Mouse (Mus musculus) v-Abl transformed pro-B cells (cell line): Measurements from ENCODE around the gene Slc16a4.
"Not testable (repeated sequence)": the region's sequence is repeated elsewhere in the genome, so short reads cannot be mapped to it uniquely, and the experiment has no call there.

Source experiments
- in situ Hi-C, 2 experiments: fragments of 400-800 bp; cut with MboI; formaldehyde crosslinking; loops; one replicate each; pipeline ENCODE4 v1.15.1; 2025; ENCODE audit not compliant: unreplicated experiment in 2 of 2

Gene Slc16a4

DNA sequence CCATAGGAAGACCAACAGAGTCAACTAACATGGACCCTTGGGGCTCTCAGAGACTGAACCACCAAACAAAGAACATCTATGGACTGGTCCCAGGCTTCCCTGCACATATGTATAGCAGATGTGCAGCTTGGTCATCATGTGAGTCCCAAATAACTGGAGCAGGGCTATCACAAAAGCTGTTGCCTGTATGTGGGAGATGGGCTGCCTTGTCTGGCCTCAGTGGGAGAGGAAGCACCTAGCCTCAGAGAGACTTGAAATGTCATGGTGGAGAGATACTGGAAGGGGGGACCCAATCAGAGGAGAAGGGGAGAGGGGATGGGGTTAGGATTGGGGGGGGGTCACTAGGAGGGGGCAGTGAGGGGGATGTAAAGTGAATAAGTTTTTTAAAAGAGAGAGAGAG, 3.7 kb upstream of the Slc16a4 start:
- in situ Hi-C loops, result no loop called here

GRCm38 (mm10) chr3:107295672-107296360, 4.8 kb downstream of the Slc16a4 start:
- in situ Hi-C loops, result no loop called here

GRCm38 (mm10) chr3:107296917-107297316, 5.9 kb downstream of the Slc16a4 start:
- in situ Hi-C loops, result not testable (repeated sequence)

DNA sequence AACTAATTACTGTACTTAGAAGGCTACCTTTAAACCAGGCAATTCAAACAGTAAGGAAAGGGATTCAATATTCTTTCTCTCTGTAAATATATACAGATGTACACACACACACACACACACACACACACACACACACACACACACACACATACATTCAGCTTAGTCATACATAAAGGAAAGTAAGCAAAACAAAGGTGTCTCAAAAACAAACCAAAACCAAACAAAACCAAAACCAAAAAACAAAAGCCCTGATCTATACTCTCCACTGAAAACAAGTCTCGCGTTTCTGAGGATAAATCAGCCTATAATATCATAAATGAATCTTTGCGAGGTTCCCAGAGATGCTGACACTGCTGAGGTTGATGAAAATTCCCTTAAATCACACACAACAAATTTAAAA, 26.3 kb downstream of the Slc16a4 start:
- in situ Hi-C loops, result no loop called here

GRCm38 (mm10) chr3:107321141-107321540, 30.1 kb downstream of the Slc16a4 start:
- in situ Hi-C loops, result no loop called here

DNA sequence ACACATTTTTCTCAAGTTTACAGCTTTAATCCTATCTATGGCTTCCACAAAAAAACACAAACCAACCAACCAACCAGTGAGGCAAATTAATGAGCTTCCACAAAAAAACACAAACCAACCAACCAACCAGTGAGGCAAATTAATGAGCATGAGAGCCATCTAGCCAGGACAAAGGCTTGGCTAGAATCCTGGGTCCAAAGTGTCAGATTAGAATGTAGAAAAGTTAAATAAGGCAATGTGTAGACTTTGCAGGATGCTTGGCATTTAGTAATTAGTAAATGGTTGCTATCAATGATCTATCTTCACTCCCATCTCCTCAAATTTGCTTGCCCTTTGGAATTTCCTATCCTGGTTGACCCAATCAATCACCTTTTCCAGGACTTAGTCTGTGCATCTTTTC, 30.7 kb downstream of the Slc16a4 start:
- in situ Hi-C loops, result no loop called here

DNA sequence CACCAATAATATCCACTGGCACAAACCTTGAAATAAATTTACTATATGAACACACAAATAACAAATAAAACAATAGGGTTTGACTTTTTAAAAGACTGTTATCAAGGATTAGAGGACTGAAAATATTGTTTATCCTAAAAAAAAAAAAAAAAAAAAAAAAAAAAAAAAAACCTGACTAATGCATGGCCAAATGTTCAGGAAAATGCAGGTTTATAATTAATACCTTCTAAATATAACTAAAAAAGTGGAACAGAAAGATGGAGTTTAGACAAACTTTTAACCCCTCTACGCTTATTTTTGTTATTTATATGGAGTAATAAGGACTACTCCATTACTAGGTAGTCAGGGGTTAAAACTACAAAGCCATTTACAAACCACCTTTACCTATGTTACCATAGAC, 35.4 kb downstream of the Slc16a4 start:
- in situ Hi-C loops, result no loop called here

DNA sequence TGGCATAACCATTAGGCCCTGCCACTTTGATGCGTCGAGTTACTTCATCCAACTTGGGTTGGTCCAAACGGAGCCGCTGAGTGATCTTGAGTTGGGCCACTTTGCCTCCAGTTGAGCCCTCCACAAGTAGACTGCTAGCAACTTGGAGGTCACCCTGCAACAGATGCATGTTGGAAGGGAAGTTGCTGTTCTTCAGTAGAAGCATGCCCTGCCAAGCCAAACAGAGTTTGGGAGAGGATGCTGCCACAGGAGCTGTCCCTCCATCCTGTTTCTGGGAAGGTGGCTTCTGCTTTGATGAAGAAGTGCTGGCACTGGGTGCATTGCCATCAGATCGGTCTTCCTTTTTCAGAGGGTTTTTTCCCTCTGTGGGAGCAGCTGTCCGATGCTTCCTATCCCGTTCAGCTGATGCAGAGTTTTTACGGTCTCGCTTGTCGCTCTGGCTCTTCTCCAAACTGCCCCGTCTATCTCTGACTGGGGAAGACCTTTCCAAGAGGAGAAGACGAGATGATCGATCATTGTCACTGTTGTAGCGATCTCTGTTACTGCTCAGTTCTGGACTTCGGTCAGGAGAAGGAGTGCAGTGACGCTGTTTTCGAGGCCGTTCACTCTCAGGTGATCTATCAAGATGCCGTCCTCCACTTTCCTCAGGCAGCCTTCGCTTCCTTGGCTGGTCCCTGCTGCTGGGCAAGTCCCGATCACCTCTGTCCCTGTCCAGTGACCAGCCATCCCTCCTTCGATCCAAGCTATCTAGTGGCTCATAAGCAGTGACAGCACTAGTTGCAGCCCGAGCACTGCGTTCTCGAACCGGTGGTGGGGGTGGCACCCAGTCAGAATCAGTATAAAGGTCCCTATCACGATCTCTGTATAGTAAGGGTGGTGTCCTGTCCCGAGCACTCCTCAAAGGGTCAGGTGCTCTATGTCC, 39.7 kb downstream of the Slc16a4 start:
- in situ Hi-C loops, result no loop called here

DNA sequence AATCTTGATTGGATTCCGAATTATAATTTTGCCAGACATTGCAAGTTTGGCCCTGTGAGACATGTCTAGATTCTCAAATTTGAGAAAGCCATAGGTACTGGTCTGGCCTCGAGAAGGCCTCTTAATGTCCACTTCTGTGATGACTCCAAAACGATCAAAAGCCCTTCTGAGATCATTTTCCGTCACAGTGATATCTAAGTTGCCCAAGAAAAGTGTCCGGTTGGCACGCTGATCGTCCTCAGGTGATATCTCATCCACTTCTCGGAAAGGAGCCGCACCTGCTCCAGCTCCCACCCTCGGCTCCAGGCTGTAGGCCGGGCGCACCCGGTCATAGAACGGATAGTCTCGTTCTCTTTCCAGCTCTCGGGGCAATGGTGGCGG, 40.7 kb downstream of the Slc16a4 start:
- in situ Hi-C loops, result no loop called here

- in situ Hi-C loops, result no loop called here
These were observed 41.3 kb downstream of the Slc16a4 start for GRCm38 (mm10) chr3:107332127-107332959.

DNA sequence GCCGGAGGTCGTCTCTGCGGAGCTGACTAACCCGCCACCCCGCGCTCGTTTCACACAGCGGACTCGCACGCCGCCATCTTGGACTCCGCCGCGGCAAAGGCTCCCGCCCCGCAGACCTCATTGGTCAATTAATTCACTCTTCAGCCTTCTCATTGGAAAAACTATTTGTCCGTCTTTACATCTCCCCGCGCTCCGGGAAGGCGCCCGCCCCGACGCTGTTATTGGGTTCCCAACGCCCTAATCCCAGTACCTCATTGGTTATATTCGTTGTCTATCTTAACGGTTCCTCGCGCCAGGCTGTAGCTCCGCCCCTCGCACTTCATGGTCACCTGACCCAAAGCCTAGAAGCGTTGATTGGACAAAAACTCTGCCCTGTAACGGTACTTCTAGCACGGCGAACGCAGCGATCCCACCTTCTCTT, 41.9 kb downstream of the Slc16a4 start:
- in situ Hi-C loops, result no loop called here

- in situ Hi-C loops, result no loop called here
These were observed 42.6 kb downstream of the Slc16a4 start, which contains the start of gene Rbm15 for GRCm38 (mm10) chr3:107333381-107334201. Rbm15 (minus strand) TSS chr3:107333673.

DNA sequence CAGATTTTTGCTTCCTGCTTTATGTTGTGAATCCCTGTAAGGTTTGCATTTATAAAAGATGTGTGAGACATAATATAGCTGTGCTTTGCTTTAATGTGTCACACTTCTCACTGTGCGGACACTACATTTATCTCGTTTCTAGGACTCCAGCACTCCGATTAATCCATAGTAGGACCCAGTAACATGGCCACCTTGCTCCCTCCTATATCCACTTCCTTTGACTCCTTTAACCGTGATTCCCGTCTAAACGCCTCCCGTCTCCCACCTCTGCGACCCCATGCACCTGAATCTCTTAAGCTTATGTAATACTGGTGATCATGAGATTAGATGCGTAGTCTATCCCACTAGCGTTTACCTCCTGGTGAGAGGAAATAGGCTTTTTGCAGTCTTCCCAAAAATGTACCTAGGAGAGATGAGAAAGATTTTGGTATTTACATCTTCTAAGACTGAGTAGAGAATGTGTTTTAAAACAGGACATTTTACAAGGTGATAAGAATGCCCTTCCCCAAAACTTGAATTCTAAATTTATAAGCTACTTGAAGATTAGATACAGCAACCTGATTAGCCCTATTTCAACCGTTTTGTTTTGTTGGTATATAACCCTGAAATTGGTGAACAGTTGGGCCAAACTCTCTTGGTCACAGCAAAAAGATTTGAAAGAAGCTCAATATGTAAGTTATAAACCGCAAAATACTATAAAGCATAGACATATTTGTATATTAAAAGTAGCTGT, 43.3 kb downstream of the Slc16a4 start:
- in situ Hi-C loops, result no loop called here

DNA sequence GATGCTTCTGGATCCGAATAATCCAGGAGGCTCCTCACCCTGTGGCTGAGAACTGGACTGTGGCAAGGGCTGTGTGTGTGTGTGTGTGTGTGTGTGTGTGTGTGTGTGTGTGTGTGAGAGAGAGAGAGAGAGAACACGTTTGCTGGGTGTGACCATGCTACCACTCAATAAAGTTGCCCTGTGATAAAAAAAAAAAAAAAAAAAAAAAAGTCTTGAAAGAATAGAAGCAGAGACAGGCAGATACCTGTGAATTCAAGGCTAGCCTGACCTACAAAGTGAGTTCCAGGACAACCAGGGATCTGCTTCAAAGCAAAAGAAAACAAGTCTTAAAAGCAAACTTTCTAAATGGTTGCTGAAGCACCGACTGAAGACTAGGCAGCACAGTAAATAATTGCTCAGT, 52.9 kb downstream of the Slc16a4 start:
- in situ Hi-C loops, result no loop called here

- in situ Hi-C loops, result no loop called here
These were observed 54.1 kb downstream of the Slc16a4 start for GRCm38 (mm10) chr3:107345033-107345725.

- in situ Hi-C loops, result no loop called here
These were observed 58.0 kb downstream of the Slc16a4 start for GRCm38 (mm10) chr3:107349006-107349405.

DNA sequence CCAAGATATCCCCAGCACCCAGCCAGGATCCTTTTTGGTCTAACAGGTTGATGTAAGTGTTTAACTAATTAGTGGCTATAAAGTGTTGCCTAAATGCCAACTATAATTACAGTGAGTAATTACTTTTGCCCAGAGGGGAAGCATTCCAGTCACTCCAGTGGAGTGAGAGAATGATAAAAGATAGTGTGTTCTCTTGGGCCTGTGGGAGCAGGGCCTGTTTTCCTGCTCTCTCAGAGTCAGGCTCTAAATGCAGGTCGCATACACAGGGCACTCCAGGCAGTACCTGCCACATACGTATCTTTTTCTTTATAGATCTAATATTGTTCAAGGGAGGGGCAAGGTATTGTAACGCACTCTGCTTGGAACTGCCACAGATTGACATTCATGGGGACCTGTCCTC, 60.7 kb downstream of the Slc16a4 start:
- in situ Hi-C loops, result loop anchor here (5.0 to 10.0 kb wide), 3 partner anchors 111 to 257 kb away; no protein-coding TSS in a partner anchor

DNA sequence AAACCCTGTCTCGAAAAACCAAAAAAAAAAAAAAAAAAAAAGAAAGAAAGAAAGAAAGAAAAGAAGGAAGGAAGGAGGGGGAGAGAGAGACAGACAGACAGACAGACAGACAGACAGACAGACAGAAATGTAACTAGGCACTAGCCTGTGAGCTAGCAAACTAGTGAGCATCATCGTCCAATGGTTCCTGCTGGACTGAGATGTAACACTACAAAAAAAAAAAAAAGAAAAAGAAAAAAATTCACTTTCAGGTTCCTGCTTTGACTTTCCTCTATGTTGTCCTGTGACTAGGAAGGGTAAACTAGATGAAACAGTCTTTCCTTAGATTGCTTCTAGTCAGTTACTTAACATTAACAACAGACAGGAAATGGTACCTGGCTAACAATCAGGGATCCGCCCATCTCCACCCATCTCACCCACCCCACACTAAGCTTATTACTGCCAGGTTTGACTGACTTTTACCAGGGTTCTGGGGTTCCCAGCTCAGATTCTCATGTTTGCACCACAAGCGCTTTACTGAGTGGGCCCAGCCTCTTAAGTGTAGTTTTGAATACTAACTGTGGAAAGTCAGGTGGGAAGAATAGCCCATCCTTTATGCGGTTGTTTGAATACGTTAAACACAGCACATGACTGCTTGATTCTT, 64.7 kb downstream of the Slc16a4 start:
- in situ Hi-C loops, result loop anchor here (5.0 to 10.0 kb wide), 3 partner anchors 107 to 261 kb away; no protein-coding TSS in a partner anchor
